Mouse (Mus musculus) forebrain, embryonic 15.5 days (tissue): Measurements from ENCODE around the gene Polr2h. TPM values are rescaled to one million over a fixed set of nuclear protein-coding genes. Genes with fewer than 3 reads are reported as not detected.
"Not testable (repeated sequence)": the region's sequence is repeated elsewhere in the genome, so short reads cannot be mapped to it uniquely, and the experiment has no call there.

Experiments used
- ATAC-seq: fragments of 200-750 bp; cut with Nextera tagmentation; replicated peaks from 2 replicates; pipeline ENCODE4 v1.8.0; 2017; ENCODE audit warnings: mild to moderate bottlenecking, moderate TSS enrichment, moderate library complexity
- H3K27ac ChIP-seq: fragments of 300-500 bp; sonication (generic); replicated peaks from 2 replicates; pipeline ENCODE4 v1.5.1; 2015; ENCODE audit warnings: mild to moderate bottlenecking, inconsistent platforms
- H3K27me3 ChIP-seq: fragments of 300-500 bp; sonication (generic); 2 replicates; pipeline ENCODE4 v1.6.1; 2015; ENCODE audit warnings: inconsistent platforms
- H3K36me3 ChIP-seq: fragments of 300-500 bp; sonication (generic); 2 replicates; pipeline ENCODE4 v1.6.1; 2015; ENCODE audit warnings: mild to moderate bottlenecking, inconsistent platforms
- H3K4me1 ChIP-seq: fragments of 300-500 bp; sonication (generic); 2 replicates; pipeline ENCODE4 v1.6.1; 2015; ENCODE audit warnings: inconsistent platforms
- H3K4me2 ChIP-seq: fragments of 300-500 bp; sonication (generic); replicated peaks from 2 replicates; pipeline ENCODE4 v1.6.1; 2015; ENCODE audit warnings: mild to moderate bottlenecking, inconsistent platforms
- H3K4me3 ChIP-seq: fragments of 300-500 bp; sonication (generic); 2 replicates; pipeline ENCODE4 v1.5.1; 2015; ENCODE audit warnings: mild to moderate bottlenecking, inconsistent platforms
- H3K9ac ChIP-seq: fragments of 300-500 bp; sonication (generic); replicated peaks from 2 replicates; pipeline ENCODE4 v1.6.1; 2015; ENCODE audit warnings: mild to moderate bottlenecking, inconsistent platforms
- H3K9me3 ChIP-seq: fragments of 300-500 bp; sonication (generic); 2 replicates; pipeline ENCODE4 v1.6.1; 2016; ENCODE audit warnings: inconsistent platforms
- WGBS: fragments of 180-500 bp; shearing (Covaris S2); methylation state at CpG from one replicate; pipeline ENCODE4 v1.1.7; 2015; ENCODE audit warnings: mixed read lengths; 5-methylcytosine and 5-hydroxymethylcytosine counted together
- polyA plus RNA-seq: library from polyadenylated mRNA; unstranded; fragments of >200 nt; fragmentation: Nextera tagmentation; extraction: Ambion mirVana; gene quantifications from 2 replicates; pipeline ENCODE4 v1.2.1, GENCODE M21; 2015

Gene Polr2h
- polyA plus RNA-seq = 86.4 and 96.1 TPM in 2 replicates

GRCm38 (mm10) chr16:20717181-20717977 lies at the start of gene Polr2h, which contains the start of gene Clcn2:
TSS of gene Polr2h (plus strand) at chr16:20717665.
TSS of gene Clcn2 (minus strand) at chr16:20717746.
- under 1% methylated on average over 62 of the region's 62 CpGs for WGBS
- peak; percentile 82 for ATAC-seq
- Histone ChIP-seq H3K9ac (peak within 1 kb of the TSS; percentile 85), H3K4me1 (peaks cover 40% of the 10 kb centered on the region), H3K36me3 (peaks cover 19% of the 10 kb centered on the region), H3K27me3 (no peaks in the 10 kb centered on the region), H3K9me3 (no peaks in the 10 kb centered on the region), H3K4me2 (peak within 1 kb of the TSS; percentile 90), H3K27ac (peak within 1 kb of the TSS; percentile 90), H3K4me3 (peak within 1 kb of the TSS; percentile 72)

GRCm38 (mm10) chr16:20668013-20668412 lies 49.5 kb upstream of the Polr2h start, which contains the start of gene Eif4g1:
TSS of gene Eif4g1 (plus strand) at chr16:20668313.
- H3K9ac ChIP-seq, H3K4me2 ChIP-seq, H3K27ac ChIP-seq, H3K4me3 ChIP-seq, H3K9me3 ChIP-seq, ATAC-seq, H3K4me1 ChIP-seq, H3K27me3 ChIP-seq: not testable (repeated sequence)
- peaks cover 12% of the 10 kb centered on the region for H3K36me3 ChIP-seq
- WGBS = 98% methylated on average over 5 of the region's 6 CpGs

- H3K9ac ChIP-seq = no peak overlapping the region
- H3K4me3 ChIP-seq = no peak overlapping the region
- H3K27me3 ChIP-seq = no peaks in the 10 kb centered on the region
- H3K4me1 ChIP-seq = peaks cover 27% of the 10 kb centered on the region
- no peaks in the 10 kb centered on the region for H3K9me3 ChIP-seq
- no peak overlapping the region for H3K4me2 ChIP-seq
- ATAC-seq = no peak
- H3K27ac ChIP-seq = no peak overlapping the region
- peaks cover 1% of the 10 kb centered on the region; the same call in 1 of the 2 replicates for H3K36me3 ChIP-seq
- 84% methylated on average over 3 of the region's 3 CpGs for WGBS
Observed at GRCm38 (mm10) chr16:20670291-20670690, 47.2 kb upstream of the Polr2h start.

GRCm38 (mm10) chr16:20671886-20672285 lies 45.6 kb upstream of the Polr2h start:
- Histone ChIP-seq H3K4me3 (peak overlapping the region; percentile 87), H3K27ac (no peak overlapping the region)
- whole genome bisulfite sequencing = 21% methylated on average over 6 of the region's 6 CpGs

GRCm38 (mm10) chr16:20672500-20672902 lies 45.0 kb upstream of the Polr2h start:
- Histone ChIP-seq H3K9ac (peak overlapping the region; percentile 80), H3K36me3 (peaks cover 22% of the 10 kb centered on the region), H3K4me1 (peaks cover 29% of the 10 kb centered on the region), H3K27me3 (no peaks in the 10 kb centered on the region), H3K27ac (peak overlapping the region; percentile 89), H3K9me3 (no peaks in the 10 kb centered on the region), H3K4me3 (peak overlapping the region; percentile 87), H3K4me2 (peak overlapping the region; percentile 59)
- peak; percentile 97 for ATAC-seq
- under 1% methylated on average over 30 of the region's 38 CpGs for WGBS

More at GRCm38 (mm10) chr16:20671886-20672285, 45.6 kb upstream of the Polr2h start:
- no peak for ATAC-seq
- H3K9me3 ChIP-seq = no peaks in the 10 kb centered on the region
- H3K4me2 ChIP-seq = peak overlapping the region; percentile 59
- peak overlapping the region; percentile 80; the same call in 1 of the 2 replicates for H3K9ac ChIP-seq
- H3K27me3 ChIP-seq = no peaks in the 10 kb centered on the region
- H3K36me3 ChIP-seq = peaks cover 16% of the 10 kb centered on the region
- H3K4me1 ChIP-seq = peaks cover 29% of the 10 kb centered on the region

- peaks cover 29% of the 10 kb centered on the region for H3K4me1 ChIP-seq
- peak overlapping the region; percentile 89 for H3K27ac ChIP-seq
- H3K4me3 ChIP-seq = peak overlapping the region; percentile 87
- peak overlapping the region; percentile 59 for H3K4me2 ChIP-seq
- no peaks in the 10 kb centered on the region for H3K27me3 ChIP-seq
- WGBS = under 1% methylated on average over 48 of the region's 78 CpGs
- H3K9ac ChIP-seq = peak overlapping the region; percentile 80
- H3K9me3 ChIP-seq = no peaks in the 10 kb centered on the region
- H3K36me3 ChIP-seq = peaks cover 28% of the 10 kb centered on the region
- peak; percentile 4; the same call in 1 of the 2 replicates for ATAC-seq
Observed at GRCm38 (mm10) chr16:20672965-20673705, 44.3 kb upstream of the Polr2h start.

- H3K4me1 ChIP-seq = peaks cover 29% of the 10 kb centered on the region
- peak overlapping the region; percentile 59 for H3K4me2 ChIP-seq
- 9% methylated on average over 14 of the region's 14 CpGs for WGBS
- no peak for ATAC-seq
- H3K36me3 ChIP-seq = peaks cover 35% of the 10 kb centered on the region
- peak overlapping the region; percentile 87 for H3K4me3 ChIP-seq
- peak overlapping the region; percentile 80 for H3K9ac ChIP-seq
- peak overlapping the region; percentile 89; the same call in 1 of the 2 replicates for H3K27ac ChIP-seq
- no peaks in the 10 kb centered on the region for H3K9me3 ChIP-seq
- no peaks in the 10 kb centered on the region for H3K27me3 ChIP-seq
Observed at GRCm38 (mm10) chr16:20673706-20674303, 43.7 kb upstream of the Polr2h start.

- WGBS = 89% methylated on average over 6 of the region's 6 CpGs
- Histone ChIP-seq H3K9me3 (no peaks in the 10 kb centered on the region), H3K27ac (no peak overlapping the region), H3K9ac (no peak overlapping the region), H3K4me2 (no peak overlapping the region), H3K27me3 (no peaks in the 10 kb centered on the region), H3K36me3 (peaks cover 47% of the 10 kb centered on the region), H3K4me3 (no peak overlapping the region), H3K4me1 (peaks cover 29% of the 10 kb centered on the region)
- ATAC-seq = no peak
Observed at GRCm38 (mm10) chr16:20675213-20675612, 42.3 kb upstream of the Polr2h start.

- Histone ChIP-seq H3K9ac (no peak overlapping the region), H3K27me3 (no peaks in the 10 kb centered on the region), H3K9me3 (no peaks in the 10 kb centered on the region), H3K36me3 (peaks cover 62% of the 10 kb centered on the region), H3K4me1 (peaks cover 27% of the 10 kb centered on the region), H3K27ac (no peak overlapping the region), H3K4me3 (no peak overlapping the region), H3K4me2 (no peak overlapping the region)
- ATAC-seq = no peak
- WGBS = 83% methylated on average over 4 of the region's 4 CpGs
Observed at GRCm38 (mm10) chr16:20676702-20677101, 40.8 kb upstream of the Polr2h start.

GRCm38 (mm10) chr16:20677380-20677779 lies 40.1 kb upstream of the Polr2h start:
- H3K9me3 ChIP-seq = no peaks in the 10 kb centered on the region
- WGBS = 90% methylated on average over 5 of the region's 5 CpGs
- peaks cover 69% of the 10 kb centered on the region for H3K36me3 ChIP-seq
- H3K4me1 ChIP-seq = peaks cover 21% of the 10 kb centered on the region
- H3K4me2 ChIP-seq = no peak overlapping the region
- H3K9ac ChIP-seq = no peak overlapping the region
- H3K27me3 ChIP-seq = no peaks in the 10 kb centered on the region
- ATAC-seq = no peak
- H3K27ac ChIP-seq = no peak overlapping the region
- no peak overlapping the region for H3K4me3 ChIP-seq

GRCm38 (mm10) chr16:20677974-20678675 lies 39.3 kb upstream of the Polr2h start:
- WGBS = 68% methylated on average over 10 of the region's 10 CpGs
- H3K27me3 ChIP-seq = no peaks in the 10 kb centered on the region
- H3K27ac ChIP-seq = no peak overlapping the region
- H3K4me3 ChIP-seq = no peak overlapping the region
- peaks cover 76% of the 10 kb centered on the region for H3K36me3 ChIP-seq
- H3K4me1 ChIP-seq = peaks cover 21% of the 10 kb centered on the region
- ATAC-seq = no peak
- H3K4me2 ChIP-seq = no peak overlapping the region
- H3K9ac ChIP-seq = no peak overlapping the region
- no peaks in the 10 kb centered on the region for H3K9me3 ChIP-seq
